Mouse (Mus musculus) spleen, adult 2 months (tissue): ENCODE measurements around the gene Tmem170. TPM values are rescaled to one million over a fixed set of nuclear protein-coding genes. Genes with fewer than 3 reads are reported as not detected.

Experiments used
- DNase-seq, 2 experiments: peaks; one replicate each; pipeline versions ENCODE4 v3.0.0 to v3.0.0-alpha.2; 2012 to 2021; ENCODE audit warnings: low spot score in 2 of 2, low read depth in 1 of 2
- H3K27ac ChIP-seq: fragments of 200-500 bp; 2 replicates; pipeline ENCODE4 v1.5.1; 2012; ENCODE audit warnings: low read length, inconsistent platforms; ENCODE audit not compliant: insufficient read depth
- H3K27me3 ChIP-seq: fragments of 200-500 bp; 2 replicates; pipeline ENCODE4 v1.6.1; 2012; ENCODE audit warnings: mild to moderate bottlenecking, moderate library complexity, low read length, inconsistent platforms; ENCODE audit not compliant: control insufficient read depth, insufficient read depth
- H3K36me3 ChIP-seq: fragments of 200-500 bp; 2 replicates; pipeline ENCODE4 v1.6.1; 2012; ENCODE audit warnings: mild to moderate bottlenecking, low read length, inconsistent platforms; ENCODE audit not compliant: control insufficient read depth, insufficient read depth
- H3K4me1 ChIP-seq: fragments of 200-500 bp; 2 replicates; pipeline ENCODE4 v1.6.1; 2011; ENCODE audit warnings: inconsistent platforms; ENCODE audit not compliant: control insufficient read depth, insufficient read depth, insufficient read length
- H3K4me3 ChIP-seq: fragments of 200-500 bp; 2 replicates; pipeline ENCODE4 v1.5.1; 2011; ENCODE audit warnings: mild to moderate bottlenecking, inconsistent platforms; ENCODE audit not compliant: insufficient read depth, insufficient read length; ENCODE audit errors: extremely low read depth
- CTCF ChIP-seq: fragments of 200-500 bp; IDR thresholded peaks from 2 replicates; pipeline ENCODE4 v1.5.1; 2011; ENCODE audit warnings: mild to moderate bottlenecking, inconsistent platforms; ENCODE audit not compliant: insufficient read depth, insufficient read length, insufficient replicate concordance; ENCODE audit errors: extremely low read depth
- POLR2A ChIP-seq: fragments of 200-500 bp; IDR thresholded peaks from 2 replicates; pipeline ENCODE4 v1.6.1; 2011; ENCODE audit warnings: low read depth, low read length, inconsistent platforms
- WGBS: fragments of 180-500 bp; shearing (Covaris S2); methylation state at CpG from one replicate; pipeline ENCODE4 v1.1.7; 2018; 5-methylcytosine and 5-hydroxymethylcytosine counted together
- polyA plus RNA-seq: library from polyadenylated mRNA; depleted of rRNA; stranded (reverse); fragments of >200 nt; gene quantifications from 2 replicates; pipeline ENCODE4 v1.2.3, GENCODE M21; 2012; rRNA removed

The Tmem170 gene
- 1.2 and 1.6 TPM in 2 replicates for polyA plus RNA-seq

- TF ChIP-seq CTCF, result peak; percentile 88
- TF ChIP-seq POLR2A, result peak; percentile 58
- peak; percentile 96 to 97 for DNase-seq
- Histone ChIP-seq H3K36me3 (no peaks in the 10 kb centered on the region), H3K27me3 (no peaks in the 10 kb centered on the region), H3K4me1 (no peaks in the 10 kb centered on the region), H3K27ac (peak within 1 kb of the TSS; percentile 76), H3K4me3 (peak within 1 kb of the TSS; percentile 88)
- under 1% methylated on average over 47 of the region's 53 CpGs for WGBS
These were observed at the start of gene Tmem170 for GRCm38 (mm10) chr8:111876355-111876948. Tmem170 (minus strand) TSS chr8:111876750.

GRCm38 (mm10) chr8:111924976-111925375 lies 48.4 kb upstream of the Tmem170 start:
- Histone ChIP-seq H3K27me3 (no peaks in the 10 kb centered on the region), H3K4me3 (no peak overlapping the region), H3K36me3 (no peaks in the 10 kb centered on the region), H3K4me1 (no peaks in the 10 kb centered on the region; the same call in 1 of the 2 replicates), H3K27ac (no peak overlapping the region)
- 83% methylated on average over 7 of the region's 7 CpGs for WGBS
- no peak for DNase-seq
- TF ChIP-seq CTCF (no peak), POLR2A (no peak)

- Histone ChIP-seq H3K36me3 (no peaks in the 10 kb centered on the region), H3K27me3 (no peaks in the 10 kb centered on the region), H3K27ac (no peak overlapping the region), H3K4me1 (no peaks in the 10 kb centered on the region; the same call in 1 of the 2 replicates), H3K4me3 (peak overlapping the region; percentile 1; the same call in 1 of the 2 replicates)
- WGBS, result 24% methylated on average over 10 of the region's 10 CpGs
- peak; percentile 26 to 39 for DNase-seq
- TF ChIP-seq CTCF (peak; percentile 24; the same call in 1 of the 2 replicates), POLR2A (no peak)
These were observed 46.8 kb upstream of the Tmem170 start for GRCm38 (mm10) chr8:111923383-111923804.

GRCm38 (mm10) chr8:111920971-111921370 lies 44.4 kb upstream of the Tmem170 start:
- no peak for DNase-seq
- no peaks in the 10 kb centered on the region for H3K36me3 ChIP-seq
- no peaks in the 10 kb centered on the region for H3K27me3 ChIP-seq
- H3K4me3 ChIP-seq, result no peak overlapping the region
- TF ChIP-seq POLR2A, result no peak
- no peak for TF ChIP-seq CTCF
- WGBS, result 81% methylated on average over 4 of the region's 4 CpGs
- no peak overlapping the region for H3K27ac ChIP-seq
- no peaks in the 10 kb centered on the region; the same call in 1 of the 2 replicates for H3K4me1 ChIP-seq

- no peaks in the 10 kb centered on the region for H3K36me3 ChIP-seq
- TF ChIP-seq POLR2A, result no peak
- TF ChIP-seq CTCF, result peak; percentile 1; the same call in 1 of the 2 replicates
- 88% methylated on average over 2 of the region's 2 CpGs for WGBS
- DNase-seq, result no peak
- H3K27me3 ChIP-seq, result no peaks in the 10 kb centered on the region
- no peak overlapping the region for H3K27ac ChIP-seq
- no peaks in the 10 kb centered on the region; the same call in 1 of the 2 replicates for H3K4me1 ChIP-seq
- H3K4me3 ChIP-seq, result no peak overlapping the region
These were observed 43.1 kb upstream of the Tmem170 start for GRCm38 (mm10) chr8:111919663-111920062.

- no peak overlapping the region for H3K27ac ChIP-seq
- H3K4me1 ChIP-seq, result no peaks in the 10 kb centered on the region; the same call in 1 of the 2 replicates
- no peak for DNase-seq
- TF ChIP-seq POLR2A (no peak), CTCF (no peak)
- H3K27me3 ChIP-seq, result peaks cover 4% of the 10 kb centered on the region
- no peak overlapping the region for H3K4me3 ChIP-seq
- H3K36me3 ChIP-seq, result no peaks in the 10 kb centered on the region
- 47% methylated on average over 12 of the region's 12 CpGs for WGBS
These were observed 36.4 kb upstream of the Tmem170 start for GRCm38 (mm10) chr8:111912860-111913432.

- no peaks in the 10 kb centered on the region for H3K36me3 ChIP-seq
- peaks cover 4% of the 10 kb centered on the region for H3K27me3 ChIP-seq
- 71% methylated on average over 7 of the region's 7 CpGs for WGBS
- no peak for DNase-seq
- TF ChIP-seq CTCF (no peak), POLR2A (no peak)
- no peaks in the 10 kb centered on the region; the same call in 1 of the 2 replicates for H3K4me1 ChIP-seq
- no peak overlapping the region for H3K27ac ChIP-seq
- H3K4me3 ChIP-seq, result no peak overlapping the region
These were observed 35.0 kb upstream of the Tmem170 start for GRCm38 (mm10) chr8:111911572-111911971.
